Mouse (Mus musculus) cerebellum, postnatal 36 days (tissue): ENCODE measurements around the gene Cacul1.

Experiments used
- DNase-seq, 2 experiments: peaks; one replicate each; pipeline ENCODE4 v3.0.0; 2021 to 2022; ENCODE audit warnings: mixed read lengths in 2 of 2

Cacul1 gene

DNA sequence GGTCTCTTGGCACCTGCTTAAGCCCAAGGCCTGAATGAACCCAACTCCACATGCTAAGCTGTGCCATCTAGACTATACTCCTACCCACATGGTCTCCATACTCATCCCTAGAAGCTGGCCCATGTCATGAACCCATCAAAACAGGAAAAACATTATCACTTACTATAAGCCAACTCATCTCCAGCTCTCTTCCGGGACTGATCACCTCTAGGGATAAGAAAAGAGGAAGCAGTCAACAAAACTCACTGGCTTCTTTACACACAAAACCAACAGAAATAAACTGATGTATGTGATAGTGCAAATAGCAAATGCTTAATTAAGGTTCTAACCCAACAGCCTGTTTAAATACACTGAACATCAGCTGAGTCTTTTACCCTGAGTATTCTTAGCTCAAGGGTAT lies 51.5 kb downstream of the Cacul1 start:
- no peak for DNase-seq

DNA sequence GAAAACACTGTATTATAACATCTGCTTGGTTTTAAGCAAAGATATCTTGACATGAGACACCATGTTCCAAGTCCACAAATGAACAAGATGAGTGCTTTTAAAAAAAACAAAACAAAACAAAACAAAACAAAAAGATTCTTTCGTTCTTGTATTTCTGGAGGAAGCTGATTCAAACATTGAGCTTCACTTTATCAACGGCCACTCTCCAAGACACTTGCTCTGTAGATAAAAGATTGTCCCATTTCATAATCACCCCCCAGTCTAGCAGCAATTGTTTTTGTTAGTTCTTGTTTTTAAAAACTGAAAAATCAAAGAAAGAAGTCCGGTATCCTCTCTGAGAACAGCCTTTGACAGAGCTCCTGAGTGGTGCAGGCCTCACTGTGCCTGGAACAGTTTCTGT lies 52.2 kb downstream of the Cacul1 start:
- no peak for DNase-seq

GRCm38 (mm10) chr19:60526876-60527275 lies 53.9 kb downstream of the Cacul1 start:
- DNase-seq = no peak

DNA sequence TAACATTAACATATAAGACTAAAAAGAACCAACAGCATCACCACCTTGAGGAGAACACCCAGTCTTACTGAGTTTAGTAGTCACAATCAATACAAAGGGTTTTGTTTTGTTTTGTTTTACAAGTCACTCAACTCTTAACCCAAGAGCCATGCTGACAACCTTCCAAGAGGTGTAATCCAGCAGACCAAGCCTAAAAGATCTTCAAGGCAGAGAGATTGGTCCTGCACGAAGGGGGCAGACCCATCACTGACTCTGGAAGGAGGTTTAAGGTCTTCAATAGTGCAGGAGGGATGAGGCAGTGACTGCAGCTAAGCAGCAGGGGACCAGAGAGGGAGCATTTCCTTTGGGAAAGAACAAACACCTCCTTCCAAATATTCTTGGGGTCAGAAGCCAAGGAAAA lies 55.7 kb downstream of the Cacul1 start:
- DNase-seq = no peak

DNA sequence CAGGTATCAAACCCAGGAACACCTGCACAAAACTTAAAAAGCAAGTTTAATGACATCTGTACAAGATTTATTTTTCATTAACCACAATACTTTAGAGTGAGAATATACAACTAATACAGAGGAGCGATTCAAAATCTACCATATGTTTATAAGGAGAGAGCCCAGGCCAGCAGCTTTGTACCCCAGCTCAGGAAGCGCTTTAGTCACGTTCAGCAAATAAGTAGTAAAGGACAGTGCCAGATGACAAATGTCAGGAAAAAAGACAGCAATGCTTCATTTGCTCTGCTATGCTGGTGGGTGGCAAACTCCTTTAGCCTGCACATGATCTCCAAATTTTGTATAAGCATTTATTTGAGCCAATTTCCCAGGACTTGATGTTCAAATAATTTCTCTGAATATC lies 56.1 kb downstream of the Cacul1 start:
- DNase-seq = no peak

DNA sequence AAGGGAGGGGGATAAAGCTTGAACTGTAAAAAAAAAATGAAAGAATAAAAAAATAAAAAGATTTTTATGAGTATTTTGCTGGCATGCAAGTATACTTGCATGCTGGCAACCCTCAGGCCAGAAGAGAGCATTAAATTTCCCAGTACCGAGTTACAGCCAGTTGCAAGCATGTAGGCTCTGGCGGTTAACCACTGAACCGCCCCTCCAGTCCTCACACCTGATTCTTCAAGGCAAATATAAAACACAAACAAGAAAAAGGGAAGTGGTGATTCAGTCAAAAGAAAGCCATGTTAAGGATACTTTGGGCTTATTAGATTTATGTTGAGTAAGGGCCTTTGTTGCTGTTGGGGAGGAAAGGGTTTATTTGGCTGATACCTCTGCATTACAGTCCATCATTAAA lies 60.7 kb downstream of the Cacul1 start:
- no peak for DNase-seq

DNA sequence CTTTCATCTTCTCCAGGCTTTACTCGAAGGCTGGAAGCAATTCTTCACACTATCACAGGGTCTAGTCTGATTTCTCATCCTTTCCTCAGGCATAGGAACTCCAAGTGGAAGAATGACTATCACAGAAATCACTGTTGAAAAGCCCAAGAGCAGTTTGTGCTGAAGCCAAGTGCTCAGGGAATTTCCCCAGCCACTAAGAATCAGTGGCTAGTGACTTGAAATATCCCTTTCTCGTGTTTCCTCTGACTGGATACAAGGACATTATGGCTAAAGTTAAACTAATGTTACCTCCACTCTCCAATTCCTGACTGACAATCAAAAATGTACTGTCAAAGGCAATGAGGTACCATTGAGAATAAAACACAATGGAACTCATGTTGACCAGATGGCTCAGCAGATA lies 65.8 kb downstream of the Cacul1 start:
- DNase-seq = no peak

DNA sequence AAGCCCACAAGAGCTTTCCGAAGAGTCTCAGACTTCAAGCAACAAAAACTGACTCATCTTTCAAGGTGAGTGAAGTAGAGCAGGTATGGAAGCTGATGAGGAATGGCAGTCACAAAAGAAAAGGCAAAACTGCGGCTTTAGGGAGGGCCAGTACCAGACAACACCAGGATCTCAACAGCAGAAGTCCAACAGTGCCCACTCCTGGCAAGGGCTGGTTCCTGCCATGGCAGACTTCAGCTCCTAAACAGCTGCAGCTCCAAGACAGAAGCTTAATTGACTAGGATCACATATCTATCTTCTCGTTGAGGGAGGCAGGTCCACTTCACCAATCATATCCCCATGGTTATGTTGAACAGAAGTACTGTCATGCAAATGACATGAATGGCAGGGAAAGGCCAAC lies 67.4 kb downstream of the Cacul1 start:
- DNase-seq = no peak

DNA sequence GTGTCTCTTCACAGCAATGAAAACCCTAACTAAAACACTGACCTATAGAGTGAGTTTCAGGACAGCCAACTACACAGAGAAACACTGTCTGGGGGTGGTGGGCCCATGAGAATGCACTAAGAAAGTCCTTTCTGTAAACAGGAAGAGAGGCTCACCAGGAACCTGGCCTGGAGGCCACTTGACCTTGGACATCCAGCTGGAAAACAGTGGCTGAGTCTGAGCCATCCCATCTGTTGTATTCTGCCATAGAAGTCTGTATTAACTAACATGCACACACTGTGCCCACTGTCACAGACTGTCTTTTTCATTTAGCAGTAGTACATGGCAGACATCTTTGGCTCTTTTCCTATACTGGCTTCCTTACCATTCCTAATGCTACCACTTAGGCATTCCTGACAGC lies 80.6 kb downstream of the Cacul1 start:
- DNase-seq = no peak

DNA sequence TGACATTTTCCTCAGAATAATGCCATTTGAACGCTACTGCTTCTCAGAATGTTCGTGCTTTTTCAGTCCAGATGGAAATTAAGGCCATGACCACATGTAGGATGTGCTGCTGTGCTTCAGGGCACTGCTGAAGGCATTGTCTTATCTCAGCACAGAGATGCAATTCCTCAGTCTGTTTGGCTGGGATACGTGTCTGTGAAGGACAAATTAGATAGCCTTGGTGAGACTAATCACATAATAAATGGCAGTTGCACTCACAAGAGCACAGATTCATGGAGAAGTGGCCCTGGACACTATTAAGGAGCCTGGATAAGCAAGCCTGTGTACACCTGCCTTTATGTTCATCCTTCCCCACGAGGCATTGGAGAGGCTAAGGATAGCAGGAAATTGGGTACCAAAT lies 83.7 kb downstream of the Cacul1 start:
- no peak for DNase-seq

DNA sequence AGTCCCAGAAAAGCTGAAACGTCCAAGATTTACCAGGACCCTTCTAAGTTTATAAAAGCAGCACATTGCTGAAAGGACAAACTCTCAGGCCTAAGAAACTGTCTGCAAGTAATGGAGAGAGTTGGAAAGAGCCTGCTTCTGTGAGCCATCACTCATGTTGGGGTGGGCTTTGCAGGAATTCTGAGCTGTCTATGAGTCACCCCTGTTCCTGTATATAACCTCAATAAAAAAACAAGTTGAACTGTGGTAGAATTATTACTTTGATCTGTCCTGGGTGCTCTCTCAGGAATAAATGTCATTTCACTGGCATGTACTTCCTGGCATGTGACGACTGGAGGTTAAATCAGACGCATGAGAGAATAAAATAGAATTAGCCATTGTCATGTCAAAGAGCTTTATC lies 85.1 kb downstream of the Cacul1 start:
- no peak for DNase-seq

DNA sequence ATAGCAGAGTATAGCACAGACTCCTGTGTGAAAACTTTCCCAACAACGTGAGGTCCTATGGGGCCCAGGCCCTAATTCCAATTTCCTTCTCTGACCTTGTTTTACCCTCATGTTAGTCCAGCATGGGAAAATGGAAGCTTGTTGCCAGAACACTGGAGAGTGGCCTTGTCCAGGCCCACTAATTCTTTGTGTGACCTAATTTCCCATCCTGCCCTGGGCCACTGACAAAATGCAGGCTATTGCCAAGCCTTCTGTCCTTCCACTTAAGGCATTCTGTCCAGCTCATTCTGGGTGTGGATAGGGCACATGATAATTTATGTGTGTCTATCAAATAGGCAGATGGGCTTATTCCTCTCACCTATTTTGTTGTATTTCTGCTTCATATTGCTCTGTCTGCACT lies 91.3 kb downstream of the Cacul1 start:
- DNase-seq = peak; percentile 4 to 5

DNA sequence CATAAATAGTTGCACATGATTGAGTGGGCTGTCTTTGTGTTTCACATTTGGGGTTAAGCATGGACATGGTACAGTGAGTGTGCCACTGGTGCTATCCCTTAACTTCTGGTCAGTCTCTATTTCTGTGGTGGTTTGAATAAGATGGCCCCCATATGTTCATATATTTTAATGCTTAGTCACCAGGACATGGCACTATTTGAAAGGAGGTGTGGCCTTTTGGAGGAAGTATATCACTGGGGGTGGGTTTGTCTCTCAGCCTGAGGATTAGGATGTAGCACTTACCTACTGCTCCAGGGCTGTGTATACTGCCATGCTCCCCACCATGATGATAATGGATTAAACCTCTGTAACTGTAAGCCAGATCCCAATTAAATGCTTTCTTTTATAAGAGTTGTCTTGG lies 95.6 kb downstream of the Cacul1 start:
- DNase-seq = no peak

- DNase-seq = no peak
Measured at GRCm38 (mm10) chr19:60478859-60479258, 102.0 kb downstream of the Cacul1 start.

GRCm38 (mm10) chr19:60477788-60478187 lies 103.0 kb downstream of the Cacul1 start:
- no peak for DNase-seq
